Mouse (Mus musculus): ENCODE results near the gene Crybg1.

The Crybg1 gene

GRCm38 (mm10) chr10:44004221-44004751 is 144.4 kb downstream of the Crybg1 start:
- 2% methylated on average over 31 of the region's 33 CpGs for whole genome bisulfite sequencing

GRCm38 (mm10) chr10:44003551-44004151 is 145.0 kb downstream of the Crybg1 start:
- under 1% methylated on average over 68 of the region's 68 CpGs for WGBS

- WGBS = 5% methylated on average over 11 of the region's 11 CpGs
Measured at GRCm38 (mm10) chr10:44002995-44003524, 145.6 kb downstream of the Crybg1 start.

DNA sequence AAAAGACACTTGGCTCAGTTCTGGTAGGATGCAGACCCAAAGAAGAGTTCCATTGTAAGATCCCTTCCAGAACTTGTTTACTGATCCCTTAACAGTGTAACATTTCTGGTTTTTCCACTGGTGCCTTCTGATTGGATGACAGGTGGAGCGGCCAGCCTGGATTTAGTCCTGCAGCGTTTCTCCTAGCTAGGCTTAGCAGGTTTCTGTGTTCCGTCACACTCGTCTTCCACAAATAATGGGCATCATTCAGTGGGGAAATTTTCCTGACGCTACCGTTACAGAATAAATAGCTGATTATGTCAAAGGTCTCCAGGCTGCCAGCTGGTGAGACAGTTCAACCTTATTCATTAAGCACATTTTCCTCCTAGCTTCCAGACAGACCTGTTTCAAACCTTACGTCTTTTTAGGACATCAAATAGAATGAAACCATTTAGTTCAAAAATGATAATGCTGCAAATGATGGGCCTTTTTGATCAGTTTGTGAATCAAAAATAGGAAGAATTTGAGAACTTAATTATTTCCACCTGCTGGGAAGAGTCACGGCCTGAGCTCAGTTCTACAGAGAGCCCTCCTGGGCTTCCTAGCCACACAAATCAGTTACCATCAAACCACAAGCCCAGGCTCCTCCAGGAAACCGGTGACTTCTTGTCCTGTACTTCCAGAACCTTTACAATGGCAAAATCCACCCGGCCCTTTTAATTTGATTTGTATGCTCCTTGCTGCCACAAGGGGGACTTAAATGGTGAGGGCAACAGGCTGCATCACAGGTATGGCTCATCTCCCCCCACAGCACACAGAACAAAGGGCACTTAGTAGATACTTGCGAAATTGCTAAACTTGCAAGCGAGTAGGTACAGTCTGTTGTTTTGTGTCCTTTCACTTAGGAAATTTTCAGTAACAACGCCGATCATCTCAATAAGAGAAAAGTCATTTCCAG is 146.4 kb downstream of the Crybg1 start:
- 42% methylated on average over 14 of the region's 14 CpGs for WGBS

DNA sequence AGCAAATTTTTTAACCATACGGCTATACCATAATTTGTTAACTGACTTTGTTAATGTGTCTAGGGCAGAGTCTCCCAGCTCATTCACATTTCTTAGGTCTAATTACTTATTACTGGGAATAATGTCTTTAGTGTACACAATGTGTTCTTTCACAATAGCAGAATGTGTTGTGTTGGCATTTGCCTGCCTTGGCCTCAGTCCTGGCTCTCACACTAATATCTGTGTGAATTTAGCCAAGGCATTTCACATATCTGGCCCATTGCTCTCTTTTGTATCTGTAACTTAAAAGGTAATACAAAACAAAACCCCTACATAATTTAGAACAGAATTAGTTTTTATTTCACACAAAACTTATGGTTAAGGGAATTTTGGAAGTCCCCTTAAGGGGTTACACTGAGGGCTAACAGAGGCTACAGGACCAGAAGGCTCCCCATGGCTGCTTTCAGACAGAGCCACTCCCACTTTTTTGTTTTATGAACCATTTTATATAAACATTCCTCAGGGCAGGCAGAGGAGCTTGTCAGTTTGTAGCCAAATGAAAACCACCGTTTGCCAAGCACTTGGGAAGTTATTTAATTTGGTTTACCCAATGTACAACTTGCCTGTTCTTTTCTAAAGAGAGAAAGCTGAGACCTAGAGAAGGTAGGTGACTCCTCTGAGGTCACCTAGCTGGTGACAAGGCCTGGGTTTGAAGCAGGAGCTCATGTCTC is 148.3 kb downstream of the Crybg1 start:
- 78% methylated on average over 2 of the region's 2 CpGs for WGBS

- 76% methylated on average over 8 of the region's 8 CpGs for WGBS
Measured at GRCm38 (mm10) chr10:43998503-43999082, 150.1 kb downstream of the Crybg1 start.

- 84% methylated on average over 9 of the region's 9 CpGs for WGBS
Measured at GRCm38 (mm10) chr10:43998023-43998422, 150.6 kb downstream of the Crybg1 start.

GRCm38 (mm10) chr10:43997276-43997675 is 151.4 kb downstream of the Crybg1 start:
- 87% methylated on average over 10 of the region's 10 CpGs for WGBS

DNA sequence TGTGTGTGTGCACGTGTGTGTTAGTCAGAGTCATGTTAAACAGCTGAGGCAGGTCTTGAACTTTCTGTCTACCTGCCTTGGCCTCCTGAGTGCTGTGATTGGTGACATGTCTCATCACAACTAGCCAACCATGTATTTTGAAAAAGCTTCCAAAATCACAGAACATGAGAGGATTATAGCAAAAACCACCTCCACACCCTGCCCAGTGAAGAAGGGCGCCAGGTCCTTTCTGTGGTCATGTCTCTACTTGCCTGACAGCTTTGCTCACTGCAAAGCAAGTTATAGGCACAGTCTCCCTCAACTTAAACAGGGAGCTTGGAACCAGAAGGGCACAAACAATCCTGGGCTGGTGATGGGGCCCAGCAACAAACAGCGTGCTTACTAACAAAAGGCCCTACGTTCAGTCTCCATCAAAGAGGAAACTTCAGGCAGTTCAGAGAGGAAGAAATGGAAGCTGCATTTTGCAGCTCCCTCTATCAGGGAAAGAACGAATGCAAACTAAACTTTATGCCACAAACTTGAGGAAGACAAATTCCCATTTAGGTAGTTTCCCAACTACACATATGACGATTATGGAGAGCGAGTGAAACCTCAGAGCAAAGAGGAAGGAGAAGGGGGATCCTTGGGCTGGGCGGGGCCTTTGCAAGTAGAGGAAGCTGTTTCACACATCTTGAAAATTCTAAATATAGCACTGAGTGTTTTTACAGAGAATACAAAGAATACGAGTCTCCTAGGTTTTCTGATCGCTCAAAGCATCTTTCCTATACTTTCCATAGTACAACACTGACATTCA is 152.6 kb downstream of the Crybg1 start:
- WGBS = 83% methylated on average over 10 of the region's 10 CpGs

DNA sequence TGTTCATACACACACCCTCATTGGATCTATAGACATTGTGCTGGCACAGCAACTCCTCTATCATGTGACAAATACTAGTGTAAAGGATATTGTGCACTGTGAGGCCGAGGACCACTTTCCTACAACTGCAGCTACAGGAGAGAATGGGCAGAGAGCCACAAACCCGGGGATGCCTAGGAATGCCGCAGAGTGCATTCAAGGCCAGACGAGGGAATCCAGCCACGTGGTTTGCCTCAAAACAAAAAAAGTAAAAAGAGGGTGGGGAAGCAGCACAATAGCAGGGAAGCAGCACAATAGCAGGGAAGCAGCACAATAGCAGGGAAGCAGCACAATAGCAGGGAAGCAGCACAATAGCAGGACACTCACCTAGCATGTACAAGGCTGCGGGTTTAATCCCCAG is 155.5 kb downstream of the Crybg1 start:
- 51% methylated on average over 6 of the region's 6 CpGs for WGBS

DNA sequence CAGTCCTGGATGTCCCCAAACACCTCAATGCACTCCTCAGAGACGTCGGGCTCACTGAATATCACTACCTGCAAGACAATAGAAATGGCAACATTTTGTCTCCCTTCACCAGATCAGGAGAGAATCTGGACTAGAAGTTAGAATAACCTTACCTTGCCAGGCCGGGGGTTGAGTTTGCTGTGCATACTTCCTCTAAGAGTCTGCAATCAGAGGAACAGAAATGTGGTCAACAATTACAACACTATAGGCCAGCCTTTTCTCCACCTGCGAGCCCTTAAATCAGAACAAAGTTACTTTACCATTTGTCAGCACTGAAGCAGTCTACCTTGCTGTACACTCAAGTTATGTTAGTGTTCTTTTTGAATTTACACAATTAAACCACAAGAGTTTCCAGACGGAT is 156.1 kb downstream of the Crybg1 start:
- WGBS = 87% methylated on average over 5 of the region's 5 CpGs

- WGBS = 95% methylated on average over 5 of the region's 5 CpGs
Measured at GRCm38 (mm10) chr10:43991268-43991667, 157.4 kb downstream of the Crybg1 start.

GRCm38 (mm10) chr10:43983866-43984265 is 164.8 kb downstream of the Crybg1 start:
- WGBS = 95% methylated on average over 2 of the region's 2 CpGs

- WGBS = 83% methylated on average over 5 of the region's 5 CpGs
Measured at GRCm38 (mm10) chr10:43983241-43983640, 165.4 kb downstream of the Crybg1 start.

DNA sequence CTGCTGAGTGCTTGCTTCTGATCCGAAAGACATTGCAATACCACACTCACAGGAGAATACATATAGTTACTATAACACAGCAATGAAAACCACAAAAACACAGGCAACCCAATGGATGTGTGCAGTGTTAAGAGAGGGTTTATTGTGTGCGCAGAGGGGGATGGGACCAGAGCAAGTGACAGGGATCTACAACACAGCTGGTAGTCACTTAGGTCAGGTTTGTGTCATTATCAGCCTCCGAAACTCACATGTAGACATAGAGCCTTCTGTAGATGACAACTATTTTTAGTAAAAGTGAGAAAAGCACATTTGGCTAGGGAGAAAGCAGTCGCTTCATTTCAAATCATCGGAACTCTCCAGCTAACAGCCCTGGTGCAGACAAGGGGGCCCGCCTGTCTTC is 166.2 kb downstream of the Crybg1 start:
- 77% methylated on average over 6 of the region's 6 CpGs for WGBS

DNA sequence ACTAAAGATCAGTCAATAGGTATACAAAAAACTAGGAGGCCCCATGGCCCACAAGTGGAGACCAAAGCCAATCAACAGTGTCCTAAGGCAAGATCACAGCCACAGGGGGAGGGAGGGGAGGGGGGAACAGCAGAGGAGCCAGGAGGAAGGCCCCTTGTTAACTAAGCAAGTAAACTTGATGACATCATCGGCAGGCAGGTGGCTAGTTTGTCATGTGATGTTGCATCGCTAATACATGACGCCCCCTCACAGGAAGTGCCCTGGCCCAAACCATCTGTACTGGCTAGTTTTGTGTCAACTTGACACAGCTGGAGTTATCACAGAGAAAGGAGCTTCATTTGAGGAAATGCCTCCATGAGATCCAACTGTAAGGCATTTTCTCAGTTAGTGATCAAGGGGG is 167.9 kb downstream of the Crybg1 start:
- WGBS = 86% methylated on average over 3 of the region's 3 CpGs

DNA sequence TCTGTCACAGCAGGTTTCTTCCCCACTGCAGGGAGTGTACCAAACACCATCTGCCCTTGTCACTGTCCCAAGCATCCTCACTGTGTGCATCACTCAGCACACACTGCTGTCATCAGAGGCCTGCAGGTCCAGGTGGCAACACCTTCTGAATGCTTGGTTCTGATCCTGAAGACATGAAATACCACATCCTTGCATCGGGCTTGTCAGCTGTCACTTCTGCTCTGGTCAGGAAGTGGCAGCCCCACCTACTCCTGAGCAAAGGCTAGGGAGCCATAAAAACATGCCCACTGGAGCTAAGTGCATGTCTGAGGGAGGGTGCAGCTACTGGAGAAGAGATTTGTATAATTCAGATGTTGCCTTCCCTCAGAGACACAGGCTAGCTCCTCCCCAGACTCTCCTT is 168.6 kb downstream of the Crybg1 start:
- 82% methylated on average over 1 of the region's 1 CpGs for WGBS

DNA sequence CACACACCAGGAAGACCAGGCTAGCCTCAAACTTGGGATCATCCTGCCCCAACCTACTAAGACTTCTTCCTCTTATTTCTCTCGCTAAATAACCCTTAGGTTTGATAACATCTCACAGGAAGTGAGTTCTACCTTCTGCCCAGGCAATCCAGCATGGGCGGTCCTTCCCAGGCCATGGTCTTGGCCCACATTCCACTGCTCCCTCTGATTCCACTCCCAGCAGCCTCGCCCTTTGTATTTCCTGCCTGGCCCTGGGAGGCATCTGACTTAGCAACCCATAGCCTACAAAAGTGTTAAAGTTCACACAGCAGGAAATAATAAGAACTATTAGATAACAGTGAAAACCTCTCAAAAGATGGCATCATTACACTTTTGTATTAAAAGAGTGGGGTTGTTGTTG is 171.3 kb downstream of the Crybg1 start:
- 82% methylated on average over 3 of the region's 3 CpGs for WGBS

DNA sequence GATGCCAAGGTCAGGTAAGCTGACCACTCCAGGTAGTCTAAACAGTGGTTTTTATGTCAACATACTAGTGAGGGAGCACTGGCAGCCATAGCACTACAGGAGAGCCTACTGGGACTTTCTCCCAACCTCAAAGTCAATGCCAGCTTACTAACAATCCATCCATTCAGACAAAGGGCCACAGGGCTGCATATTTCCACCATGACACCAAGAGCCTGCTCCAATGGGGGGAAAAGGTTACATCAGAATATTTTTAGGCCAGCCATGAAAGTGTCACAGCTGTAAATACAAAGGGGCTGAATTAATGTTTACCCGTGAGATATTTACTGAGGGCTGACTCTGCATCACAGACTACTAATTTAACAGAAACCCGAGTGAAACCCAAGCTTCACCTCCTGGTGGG is 175.4 kb downstream of the Crybg1 start:
- 63% methylated on average over 2 of the region's 2 CpGs for WGBS

GRCm38 (mm10) chr10:43964943-43965342 is 183.7 kb downstream of the Crybg1 start:
- 54% methylated on average over 2 of the region's 2 CpGs for WGBS

- 87% methylated on average over 4 of the region's 4 CpGs for WGBS
Measured at GRCm38 (mm10) chr10:43945435-43945834, 203.2 kb downstream of the Crybg1 start.
